Comparison of ENCODE assay signal across 27 mouse cellular contexts in the genomic region with DNA sequence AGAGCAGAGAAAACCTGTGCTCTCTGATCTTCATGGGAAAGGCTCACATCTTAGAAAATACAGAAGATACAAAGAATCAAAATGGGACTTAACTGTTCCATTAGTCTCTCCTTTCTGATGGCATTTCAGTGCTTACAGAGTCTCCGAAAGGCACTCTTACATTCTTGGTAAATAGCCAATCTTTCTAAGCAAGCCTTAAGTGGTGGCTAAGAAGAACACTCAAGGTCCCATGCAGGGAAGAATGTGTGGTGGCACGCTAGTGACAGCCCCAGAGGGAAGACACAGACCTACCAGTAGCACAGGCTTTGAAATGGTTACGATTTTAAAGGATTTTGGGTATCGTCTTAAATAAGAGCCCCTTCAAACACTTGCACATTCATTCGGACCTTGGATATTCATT.
DNase-seq lines count a peak whose midpoint lies in the region; ATAC-seq and TF ChIP-seq lines count a peak whose summit lies in the region.
"Had no signal": no experiment of that assay in that cellular context is flagged by ENCODE, and none has a peak within 500 bp of the region (broad histone marks: within the 10 kb centered on the region; RNA-seq: fewer than 3 reads in every experiment).

No protein-coding gene starts in this region.

- H3K9me3 ChIP-seq in lung, embryonic 16.5 days (ENCODE audit: control insufficient read depth, low read length) = no peaks in the 10 kb centered on the region
- no peaks in the 10 kb centered on the region for H3K9me3 ChIP-seq in kidney, embryonic 14.5 days (ENCODE audit: control insufficient read depth, low read length)
- H3K9me3 ChIP-seq: embryonic facial prominence, embryonic 10.5 days; embryonic facial prominence, embryonic 13.5 days; forebrain, embryonic 12.5 days; forebrain, embryonic 15.5 days; hindbrain, embryonic 10.5 days; hindbrain, embryonic 13.5 days had no signal

- peaks cover 2% of the 10 kb centered on the region; the same call in 1 of the 2 replicates for H3K4me1 ChIP-seq in lung, adult 2 months (ENCODE audit: control insufficient read depth, insufficient read depth, low read length)
- no peaks in the 10 kb centered on the region for H3K4me1 ChIP-seq in lung, embryonic 16.5 days (replicated peaks; ENCODE audit: control insufficient read depth, insufficient read depth, low read length)
- no peaks in the 10 kb centered on the region for H3K4me1 ChIP-seq in kidney, embryonic 14.5 days (ENCODE audit: control insufficient read depth, insufficient read depth, low read length)
- H3K4me1 ChIP-seq: embryonic facial prominence, embryonic 10.5 days; embryonic facial prominence, embryonic 13.5 days; forebrain, embryonic 12.5 days; forebrain, embryonic 15.5 days; hindbrain, embryonic 10.5 days; hindbrain, embryonic 13.5 days had no signal

- DNase-seq in heart, adult 11 months = peak; percentile 15
- DNase-seq in heart, postnatal 25 days (ENCODE audit: low spot score) = no peak
- peak; percentile 12 for DNase-seq in lung, adult 2 months
- peak; percentile 59 for DNase-seq in lung, postnatal 25 days (ENCODE audit: low spot score)
- no peak for DNase-seq in urinary bladder, postnatal 4 days (ENCODE audit: low spot score in 2 of 2)
- no peak for DNase-seq in urinary bladder, postnatal 14 days (ENCODE audit: low spot score)
- DNase-seq: adrenal gland, adult 8-10 months; adrenal gland, postnatal 25 days; cerebellum, adult 11-12 months; cerebellum, adult 8-10 months; cerebellum, postnatal 10 days; cerebellum, postnatal 36 days; embryo, embryonic 11 days; gastrocnemius, postnatal 10 days; gastrocnemius, postnatal 36 days; heart, postnatal 36 days had no signal

- intact Hi-C loops in heart, postnatal 25 days (cut with DNase I) = no loop called here

- H3K4me3 ChIP-seq in lung, adult 2 months (replicated peaks; ENCODE audit: extremely low read depth, low read depth, low read length) = no peak overlapping the region
- no peak overlapping the region for H3K4me3 ChIP-seq in lung, embryonic 16.5 days (ENCODE audit: low read length)
- no peak overlapping the region for H3K4me3 ChIP-seq in kidney, embryonic 14.5 days (ENCODE audit: low read length)
- H3K4me3 ChIP-seq: embryonic facial prominence, embryonic 10.5 days; embryonic facial prominence, embryonic 13.5 days; erythroblast, embryonic 14.5 days; forebrain, embryonic 12.5 days; forebrain, embryonic 15.5 days; hindbrain, embryonic 10.5 days; hindbrain, embryonic 13.5 days had no signal

- no peak overlapping the region; the same call in 1 of the 2 replicates for H3K27ac ChIP-seq in lung, embryonic 16.5 days (ENCODE audit: low read length)
- no peak overlapping the region for H3K27ac ChIP-seq in kidney, embryonic 14.5 days (ENCODE audit: low read depth, low read length)
- H3K27ac ChIP-seq: embryonic facial prominence, embryonic 10.5 days; embryonic facial prominence, embryonic 13.5 days; forebrain, embryonic 12.5 days; forebrain, embryonic 15.5 days; hindbrain, embryonic 10.5 days; hindbrain, embryonic 13.5 days had no signal

- 58% methylated on average over 5 of the region's 5 CpGs for WGBS in lung, adult 2 months
- WGBS in lung, embryonic 16.5 days = 42% methylated on average over 5 of the region's 5 CpGs
- 83% methylated on average over 5 of the region's 5 CpGs for WGBS in kidney, embryonic 14.5 days

- no peaks in the 10 kb centered on the region for H3K36me3 ChIP-seq in lung, embryonic 16.5 days (ENCODE audit: control insufficient read depth, insufficient read depth, low read length)
- no peaks in the 10 kb centered on the region for H3K36me3 ChIP-seq in kidney, embryonic 14.5 days (ENCODE audit: control insufficient read depth, insufficient read depth, low read length)
- H3K36me3 ChIP-seq: embryonic facial prominence, embryonic 10.5 days; embryonic facial prominence, embryonic 13.5 days; forebrain, embryonic 12.5 days; forebrain, embryonic 15.5 days; hindbrain, embryonic 10.5 days; hindbrain, embryonic 13.5 days had no signal

- no peak overlapping the region for H3K4me2 ChIP-seq in lung, embryonic 16.5 days (ENCODE audit: low read depth, low read length)
- H3K4me2 ChIP-seq in kidney, embryonic 14.5 days (replicated peaks; ENCODE audit: low read depth, low read length) = no peak overlapping the region
- H3K4me2 ChIP-seq: embryonic facial prominence, embryonic 13.5 days; forebrain, embryonic 12.5 days; forebrain, embryonic 15.5 days; heart, embryonic 11.5 days; hindbrain, embryonic 13.5 days had no signal

- TF ChIP-seq POLR2A in lung, adult 2 months (IDR thresholded peaks at IDR 0.05; ENCODE audit: borderline replicate concordance, extremely low read depth, low read depth, low read length) = no peak

- TF ChIP-seq CTCF in lung, adult 2 months (IDR thresholded peaks at IDR 0.05; ENCODE audit: insufficient read depth, low read length) = no peak

- peak; percentile 80 for ATAC-seq in lung, embryonic 16.5 days (ENCODE audit: low read depth)
- ATAC-seq in kidney, embryonic 14.5 days (ENCODE audit: low FRiP score, low TSS enrichment) = no peak
- ATAC-seq: activated CD4-positive, CD25-positive, alpha-beta regulatory T cell, adult 4 months; forebrain, embryonic 15.5 days had no signal

- no peaks in the 10 kb centered on the region for H3K27me3 ChIP-seq in lung, embryonic 16.5 days (ENCODE audit: control insufficient read depth, insufficient read depth, low read depth, low read length)
- H3K27me3 ChIP-seq in kidney, embryonic 14.5 days (ENCODE audit: control insufficient read depth, insufficient read depth, low read length) = no peaks in the 10 kb centered on the region
- H3K27me3 ChIP-seq: forebrain, embryonic 12.5 days; forebrain, embryonic 15.5 days; hindbrain, embryonic 13.5 days had no signal

- no peak overlapping the region for H3K9ac ChIP-seq in lung, embryonic 16.5 days (ENCODE audit: low read length)
- no peak overlapping the region for H3K9ac ChIP-seq in kidney, embryonic 14.5 days (ENCODE audit: low read depth, low read length)
- H3K9ac ChIP-seq: embryonic facial prominence, embryonic 13.5 days; forebrain, embryonic 12.5 days; forebrain, embryonic 15.5 days; hindbrain, embryonic 13.5 days had no signal

Comparison
In these comparisons a context has a peak if more than half of its experiments do, and no peak if none do; other contexts are left out.
1. DNase-seq: peak in heart, adult 11 months (single experiment), lung, adult 2 months (single experiment) and lung, postnatal 25 days (single experiment); none in heart, postnatal 25 days (single experiment), urinary bladder, postnatal 4 days (0 of 2) and urinary bladder, postnatal 14 days (single experiment).